Mouse (Mus musculus): ENCODE measurements at regions not wholly inside any gene's neighbourhood (a gene's known extent, or its start where the extent isn't known, plus 50 kb on each side); places are given as distances from the start of the nearest gene placed in this dataset.

GRCm38 (mm10) chr3:52543006-52543405 lies 274.9 kb downstream of the Foxo1 start:
- DNase-seq (ENCODE audit: low spot score in 2 of 2), result no peak

- no peak for DNase-seq (ENCODE audit: low spot score in 2 of 2)
Observed at GRCm38 (mm10) chr3:52540862-52541380, 272.8 kb downstream of the Foxo1 start.

DNA sequence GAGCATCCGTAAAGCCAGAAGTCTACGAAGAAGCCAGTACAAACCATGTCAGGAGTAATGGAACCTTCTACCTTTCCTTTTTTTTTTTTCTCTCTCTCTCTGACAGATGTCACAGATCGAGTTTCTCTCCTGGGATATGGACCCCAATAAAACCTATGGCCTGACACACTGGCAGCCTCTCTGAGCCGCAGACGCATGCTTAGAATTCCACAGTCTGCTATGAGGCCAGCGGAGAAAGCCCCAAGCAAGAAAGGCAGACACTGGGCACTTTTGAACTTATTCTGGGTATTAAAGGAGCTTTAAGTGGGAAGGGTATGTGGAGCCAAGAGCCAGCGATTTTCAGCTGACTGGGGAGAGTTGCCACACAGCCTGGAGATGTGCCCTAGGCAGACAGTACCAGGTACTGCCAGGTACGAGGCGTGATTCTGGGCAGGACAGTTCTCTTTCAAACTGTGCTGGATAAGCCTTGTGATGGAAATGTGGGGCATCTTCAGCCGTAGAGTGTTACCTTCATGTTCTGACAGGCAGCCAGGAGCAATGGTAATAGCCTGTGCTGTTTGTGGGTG lies 271.8 kb downstream of the Foxo1 start:
- DNase-seq (ENCODE audit: low spot score in 2 of 2), result no peak

DNA sequence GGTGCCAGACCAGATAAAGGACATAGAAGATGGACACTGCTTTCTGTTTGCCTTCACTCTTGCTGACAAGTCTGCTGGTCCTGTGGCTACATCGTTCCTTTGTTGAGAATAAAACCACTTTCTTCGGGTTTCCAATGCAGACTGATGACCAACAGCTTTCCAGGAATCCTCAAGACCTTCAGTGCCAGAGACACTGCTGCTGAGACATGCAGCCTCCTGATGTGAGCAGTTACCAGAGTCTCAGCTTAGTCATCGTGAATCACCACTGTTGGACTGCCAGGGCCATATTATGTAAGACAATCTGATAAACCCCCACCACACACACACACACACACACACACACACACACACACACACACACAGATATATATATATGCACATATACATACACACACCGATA lies 270.2 kb downstream of the Foxo1 start:
- no peak for DNase-seq (ENCODE audit: low spot score in 2 of 2)

GRCm38 (mm10) chr3:52537362-52537911 lies 269.3 kb downstream of the Foxo1 start:
- no peak for DNase-seq (ENCODE audit: low spot score in 2 of 2)

GRCm38 (mm10) chr3:52535411-52536021 lies 267.4 kb downstream of the Foxo1 start:
- no peak for DNase-seq (ENCODE audit: low spot score in 2 of 2)

DNA sequence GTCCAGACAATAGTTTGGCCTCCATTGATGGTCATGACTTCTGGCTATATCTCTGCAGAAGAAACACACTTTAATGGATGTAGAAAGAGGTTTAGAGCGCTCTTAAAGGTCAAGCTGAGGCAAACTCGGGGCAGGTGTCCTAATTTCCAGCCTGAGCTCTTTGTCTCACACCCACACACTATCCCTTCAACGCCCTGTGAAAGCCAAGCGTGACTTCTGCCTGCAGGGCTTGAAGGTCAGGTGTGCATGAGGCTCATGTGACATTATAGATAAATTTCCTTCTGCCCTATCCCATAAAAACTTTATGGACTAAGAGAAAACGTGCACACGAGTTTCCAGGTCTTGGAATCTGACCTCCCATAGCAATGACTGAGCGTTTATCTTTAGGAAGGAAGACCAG lies 266.0 kb downstream of the Foxo1 start:
- DNase-seq (ENCODE audit: low spot score in 2 of 2), result no peak

DNA sequence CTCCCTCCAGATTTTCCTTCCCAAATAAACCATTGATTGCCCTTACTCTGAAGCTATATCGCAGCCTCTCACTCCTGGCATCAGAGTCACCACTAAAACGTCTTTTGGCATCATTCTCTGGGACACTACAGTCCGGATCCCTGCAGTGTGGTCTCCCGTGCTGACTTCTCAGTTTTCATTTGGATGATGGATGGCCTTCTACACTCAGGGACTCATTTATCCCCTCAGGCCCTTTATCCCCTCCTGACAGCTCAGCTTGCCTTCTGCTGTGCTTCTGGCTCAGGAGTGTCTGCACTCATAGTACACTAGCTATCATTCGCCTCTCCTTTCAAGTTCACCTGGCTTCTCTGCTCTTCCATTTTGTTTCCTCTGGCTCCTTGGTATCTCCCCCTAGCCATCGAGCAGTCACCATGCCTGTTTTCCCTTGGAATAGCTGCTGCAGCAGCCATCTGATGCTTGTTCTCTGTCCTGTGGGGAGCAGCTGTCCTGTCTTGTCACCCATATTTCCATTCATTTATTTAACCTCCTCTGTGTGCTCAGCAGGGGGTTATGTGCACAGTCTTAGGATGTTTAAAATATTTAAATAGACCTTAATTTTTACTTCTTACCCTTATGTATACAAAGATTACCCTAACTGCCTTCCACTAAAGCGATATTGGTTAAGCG lies 263.7 kb downstream of the Foxo1 start:
- DNase-seq (ENCODE audit: low spot score in 2 of 2), result no peak

DNA sequence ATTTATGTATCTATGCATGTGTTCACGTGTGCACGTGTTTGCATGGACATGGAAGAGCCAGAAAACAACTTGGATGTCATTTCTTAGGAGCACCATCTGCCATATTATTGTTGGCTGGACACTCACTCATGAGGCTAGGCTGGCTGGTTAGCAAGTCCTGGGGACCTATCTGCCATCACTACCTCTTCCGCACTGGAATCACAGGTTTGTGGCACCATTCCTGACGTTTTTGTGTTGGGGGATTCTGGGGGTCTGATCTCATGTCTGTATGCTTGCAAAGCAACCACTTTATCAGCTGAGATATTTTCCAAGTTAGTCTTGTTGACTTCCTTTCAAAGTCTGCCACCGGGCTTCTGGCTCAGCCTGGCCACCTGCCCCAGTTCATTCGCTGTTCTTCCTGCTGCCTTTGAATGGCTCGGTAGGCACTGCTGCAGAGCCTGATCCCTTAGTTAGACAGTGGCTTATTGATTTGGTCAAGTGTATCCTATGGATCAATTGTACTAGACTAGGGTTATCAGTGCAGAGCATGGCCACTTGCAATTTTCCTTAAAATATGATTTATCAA lies 262.4 kb downstream of the Foxo1 start:
- DNase-seq (ENCODE audit: low spot score in 2 of 2), result no peak

- no peak for DNase-seq (ENCODE audit: low spot score in 2 of 2)
Observed at GRCm38 (mm10) chr3:52529136-52529535, 261.0 kb downstream of the Foxo1 start.

- no peak for DNase-seq (ENCODE audit: low spot score in 2 of 2)
Observed at GRCm38 (mm10) chr3:52528521-52528920, 260.4 kb downstream of the Foxo1 start.

- DNase-seq (ENCODE audit: low spot score in 2 of 2), result no peak
Observed at GRCm38 (mm10) chr3:52527781-52528180, 259.6 kb downstream of the Foxo1 start.

GRCm38 (mm10) chr3:52527010-52527754 lies 259.0 kb downstream of the Foxo1 start:
- DNase-seq (ENCODE audit: low spot score in 2 of 2), result no peak

DNA sequence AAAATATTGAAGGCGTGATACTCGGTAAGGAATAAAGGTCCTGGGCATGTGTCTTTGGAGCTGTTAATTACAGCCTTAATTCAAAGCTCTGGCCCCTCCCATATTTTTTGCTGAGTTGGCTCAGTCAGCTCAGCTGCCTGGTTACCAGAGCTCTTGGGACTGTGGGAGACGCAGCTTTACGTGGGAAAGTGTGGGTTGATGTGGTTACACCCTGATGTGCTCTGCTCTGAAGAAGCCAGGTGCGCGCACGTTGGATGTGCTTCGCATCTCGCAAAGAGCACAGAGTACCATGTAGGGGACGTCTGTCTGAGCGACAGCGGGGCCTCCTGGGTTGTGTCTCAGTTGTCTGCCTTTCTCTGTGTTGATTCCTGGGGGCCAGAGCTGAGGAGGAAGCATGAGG lies 254.8 kb downstream of the Foxo1 start:
- no peak for DNase-seq (ENCODE audit: low spot score in 2 of 2)

- no peak for DNase-seq (ENCODE audit: low spot score in 2 of 2)
Observed at GRCm38 (mm10) chr3:52520609-52520947, 252.4 kb downstream of the Foxo1 start.

- DNase-seq (ENCODE audit: low spot score in 2 of 2), result peak in 1 of 2 experiments; percentile 67
Observed at GRCm38 (mm10) chr3:52519910-52520608, 251.9 kb downstream of the Foxo1 start.

DNA sequence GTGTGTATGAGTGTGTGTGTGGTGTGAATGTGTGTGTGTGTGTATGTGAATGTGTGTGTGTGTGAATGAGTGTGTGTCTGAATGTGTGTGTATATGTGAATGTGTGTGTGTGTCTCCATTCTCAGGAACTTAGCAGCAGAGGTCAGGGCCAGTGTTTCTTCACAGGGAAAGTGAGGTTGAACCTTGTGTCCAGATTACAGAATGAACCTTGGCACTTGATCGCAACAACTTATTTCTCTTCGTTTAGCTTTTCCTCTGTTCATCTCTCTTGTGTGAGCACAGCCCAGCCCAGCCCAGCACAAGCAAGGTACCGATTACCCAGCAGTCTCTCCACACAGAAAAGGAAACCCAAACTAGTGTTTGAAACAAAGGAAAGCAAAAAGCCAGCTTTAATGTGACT lies 249.7 kb downstream of the Foxo1 start:
- DNase-seq (ENCODE audit: low spot score in 2 of 2), result no peak

GRCm38 (mm10) chr3:52516691-52517090 lies 248.6 kb downstream of the Foxo1 start:
- no peak for DNase-seq (ENCODE audit: low spot score in 2 of 2)

DNA sequence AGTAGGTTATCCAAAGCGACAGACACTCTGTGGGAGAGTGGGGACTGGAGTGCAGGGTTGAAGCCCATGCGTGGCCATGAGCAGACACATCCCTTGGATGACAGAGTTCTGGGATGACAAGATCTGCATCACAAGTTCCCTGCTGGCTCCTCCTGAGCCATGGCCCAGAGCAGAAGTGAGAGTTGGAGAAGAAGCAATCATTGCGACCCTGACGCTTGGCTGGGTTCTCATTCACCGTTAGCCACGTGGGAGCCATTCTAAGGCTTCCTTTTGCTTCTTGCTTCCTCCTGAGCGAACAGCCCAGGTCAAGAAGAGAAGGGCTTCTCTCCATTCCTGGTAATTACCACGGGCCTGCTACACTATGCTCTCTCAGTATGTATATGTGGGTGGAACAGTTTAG lies 244.6 kb downstream of the Foxo1 start:
- DNase-seq (ENCODE audit: low spot score in 2 of 2), result no peak

- no peak for DNase-seq (ENCODE audit: low spot score in 2 of 2)
Observed at GRCm38 (mm10) chr3:52511549-52511948, 243.4 kb downstream of the Foxo1 start.

GRCm38 (mm10) chr3:52510831-52511230 lies 242.7 kb downstream of the Foxo1 start:
- DNase-seq (ENCODE audit: low spot score in 2 of 2), result no peak

All from frontal cortex, postnatal 14 days (tissue).